Mouse (Mus musculus) hindbrain, embryonic 10.5 days (tissue): ENCODE results near the gene Spast. TPM values are rescaled to one million over a fixed set of nuclear protein-coding genes. Genes with fewer than 3 reads are reported as not detected.
"Not testable (repeated sequence)": the region's sequence is repeated elsewhere in the genome, so short reads cannot be mapped to it uniquely, and the experiment has no call there.

Experiments
- DNase-seq: peaks from one replicate; pipeline ENCODE4 v3.0.0-alpha.2; 2017; ENCODE audit warnings: low spot score
- H3K27ac ChIP-seq: fragments of 300-500 bp; sonication (generic); 2 replicates; pipeline ENCODE4 v1.5.1; 2016; ENCODE audit warnings: mild to moderate bottlenecking, moderate library complexity
- H3K27me3 ChIP-seq: fragments of 300-500 bp; sonication (generic); 2 replicates; pipeline ENCODE4 v1.6.1; 2016; ENCODE audit warnings: mild to moderate bottlenecking; ENCODE audit not compliant: poor library complexity, insufficient read depth, severe bottlenecking
- H3K36me3 ChIP-seq: fragments of 300-500 bp; sonication (generic); 2 replicates; pipeline ENCODE4 v1.6.1; 2016; ENCODE audit warnings: mild to moderate bottlenecking, moderate library complexity
- H3K4me1 ChIP-seq: fragments of 300-500 bp; sonication (generic); replicated peaks from 2 replicates; pipeline ENCODE4 v1.6.1; 2016; ENCODE audit warnings: mild to moderate bottlenecking
- H3K4me3 ChIP-seq: fragments of 300-500 bp; sonication (generic); 2 replicates; pipeline ENCODE4 v1.5.1; 2016; ENCODE audit warnings: mild to moderate bottlenecking, moderate library complexity
- H3K9me3 ChIP-seq: fragments of 300-500 bp; sonication (generic); 2 replicates; pipeline ENCODE4 v1.6.1; 2016; ENCODE audit warnings: mild to moderate bottlenecking, moderate library complexity
- WGBS: fragments of 180-500 bp; shearing (Covaris S2); methylation state at CpG from one replicate; pipeline ENCODE4 v1.1.7; 2016; 5-methylcytosine and 5-hydroxymethylcytosine counted together
- polyA plus RNA-seq: library from polyadenylated mRNA; unstranded; fragments of >200 nt; fragmentation: Nextera tagmentation; extraction: Ambion mirVana; gene quantifications from 2 replicates; pipeline ENCODE4 v1.2.1, GENCODE M21; 2016

The Spast gene
- 16.4 and 16.8 TPM in 2 replicates for polyA plus RNA-seq

DNA sequence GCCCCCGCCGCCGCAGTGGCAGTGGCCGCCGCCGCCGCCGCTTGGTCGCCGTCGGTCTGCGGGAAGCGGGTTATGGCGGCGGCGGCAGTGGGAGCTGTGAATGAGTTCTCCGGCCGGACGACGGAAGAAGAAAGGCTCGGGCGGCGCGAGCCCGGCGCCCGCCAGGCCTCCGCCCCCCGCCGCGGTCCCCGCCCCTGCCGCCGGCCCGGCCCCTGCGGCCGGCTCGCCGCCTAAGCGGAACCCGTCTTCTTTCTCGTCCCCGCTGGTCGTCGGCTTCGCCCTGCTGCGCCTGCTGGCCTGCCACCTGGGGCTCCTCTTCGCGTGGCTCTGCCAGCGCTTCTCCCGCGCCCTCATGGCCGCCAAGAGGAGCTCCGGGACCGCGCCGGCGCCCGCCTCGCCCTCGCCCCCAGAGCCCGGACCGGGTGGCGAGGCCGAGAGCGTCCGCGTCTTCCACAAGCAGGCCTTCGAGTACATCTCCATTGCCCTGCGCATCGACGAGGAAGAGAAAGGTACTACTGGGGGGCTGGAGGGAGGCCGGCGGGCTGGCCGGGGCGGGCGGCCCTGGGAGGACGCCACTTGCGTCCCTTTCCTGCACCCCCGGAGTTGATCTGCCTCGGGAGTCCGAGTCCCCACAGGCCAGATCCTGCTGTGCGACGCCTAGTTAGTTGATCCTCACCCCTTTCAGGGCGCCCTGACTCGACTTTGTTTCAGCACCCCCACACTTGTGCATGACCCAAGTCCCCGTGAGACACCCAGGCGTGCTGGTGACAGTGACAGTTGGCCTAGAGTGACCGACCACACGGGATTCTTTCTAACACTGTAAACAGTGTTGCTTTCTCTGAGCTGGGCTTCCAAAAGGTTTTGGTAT, at the start of gene Spast:
Spast (plus strand) TSS at position 51 of the 868 bp plus-strand sequence.
- H3K27ac ChIP-seq: peak within 1 kb of the TSS; percentile 97
- H3K9me3 ChIP-seq: no peaks in the 10 kb centered on the region
- peaks cover 16% of the 10 kb centered on the region for H3K36me3 ChIP-seq
- under 1% methylated on average over 90 of the region's 90 CpGs for WGBS
- H3K27me3 ChIP-seq: no peaks in the 10 kb centered on the region
- no peak for DNase-seq
- peak within 1 kb of the TSS; percentile 76 for H3K4me3 ChIP-seq
- H3K4me1 ChIP-seq: peaks cover 37% of the 10 kb centered on the region

DNA sequence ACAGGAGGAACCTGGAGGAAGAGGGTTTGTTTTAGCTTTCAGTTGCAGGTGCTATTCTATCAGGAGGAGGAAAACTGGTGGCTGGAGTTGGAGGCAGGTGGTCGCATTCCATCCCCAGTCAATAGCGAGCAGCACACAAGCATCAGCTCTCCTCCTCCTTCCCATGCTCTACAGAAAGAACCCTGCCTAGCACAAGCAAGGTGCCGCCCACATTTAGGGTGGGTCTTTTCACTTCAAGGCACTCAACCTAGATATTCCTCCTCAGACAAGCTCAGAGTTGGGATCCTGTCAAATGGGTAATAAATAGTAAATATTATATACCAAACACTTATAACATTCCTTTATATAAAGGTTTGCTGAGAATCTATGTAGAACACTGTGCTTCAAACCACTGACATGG, 48.6 kb upstream of the Spast start:
- no peaks in the 10 kb centered on the region for H3K27me3 ChIP-seq
- peaks cover 27% of the 10 kb centered on the region for H3K4me1 ChIP-seq
- no peak overlapping the region for H3K4me3 ChIP-seq
- peaks cover 26% of the 10 kb centered on the region for H3K36me3 ChIP-seq
- 83% methylated on average over 3 of the region's 3 CpGs for WGBS
- no peak overlapping the region for H3K27ac ChIP-seq
- peaks cover 5% of the 10 kb centered on the region; the same call in 1 of the 2 replicates for H3K9me3 ChIP-seq
- DNase-seq: no peak

DNA sequence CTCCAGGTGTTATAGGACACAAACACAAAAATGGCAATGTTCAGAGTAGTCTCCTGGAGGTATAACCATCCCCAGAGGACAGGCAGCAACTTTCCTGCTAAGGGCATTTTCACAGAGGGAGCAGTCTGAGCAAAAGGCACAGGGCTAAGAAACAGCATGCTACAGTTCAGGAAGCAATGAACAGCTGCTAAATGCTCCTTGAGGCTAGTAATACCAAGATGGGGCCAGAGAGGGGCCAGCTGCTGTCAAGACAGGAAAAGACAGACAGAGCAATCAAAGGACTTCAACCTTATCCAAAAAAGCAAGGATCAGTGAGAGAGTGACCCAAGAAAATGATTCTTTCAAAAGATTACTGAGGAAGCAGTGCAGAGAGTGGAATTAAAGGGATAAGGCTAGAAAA, 47.9 kb upstream of the Spast start:
- DNase-seq: no peak
- Histone ChIP-seq H3K27me3 (no peaks in the 10 kb centered on the region), H3K27ac (no peak overlapping the region), H3K4me3 (no peak overlapping the region), H3K4me1 (peaks cover 27% of the 10 kb centered on the region), H3K36me3 (peaks cover 24% of the 10 kb centered on the region), H3K9me3 (peaks cover 5% of the 10 kb centered on the region; the same call in 1 of the 2 replicates)

DNA sequence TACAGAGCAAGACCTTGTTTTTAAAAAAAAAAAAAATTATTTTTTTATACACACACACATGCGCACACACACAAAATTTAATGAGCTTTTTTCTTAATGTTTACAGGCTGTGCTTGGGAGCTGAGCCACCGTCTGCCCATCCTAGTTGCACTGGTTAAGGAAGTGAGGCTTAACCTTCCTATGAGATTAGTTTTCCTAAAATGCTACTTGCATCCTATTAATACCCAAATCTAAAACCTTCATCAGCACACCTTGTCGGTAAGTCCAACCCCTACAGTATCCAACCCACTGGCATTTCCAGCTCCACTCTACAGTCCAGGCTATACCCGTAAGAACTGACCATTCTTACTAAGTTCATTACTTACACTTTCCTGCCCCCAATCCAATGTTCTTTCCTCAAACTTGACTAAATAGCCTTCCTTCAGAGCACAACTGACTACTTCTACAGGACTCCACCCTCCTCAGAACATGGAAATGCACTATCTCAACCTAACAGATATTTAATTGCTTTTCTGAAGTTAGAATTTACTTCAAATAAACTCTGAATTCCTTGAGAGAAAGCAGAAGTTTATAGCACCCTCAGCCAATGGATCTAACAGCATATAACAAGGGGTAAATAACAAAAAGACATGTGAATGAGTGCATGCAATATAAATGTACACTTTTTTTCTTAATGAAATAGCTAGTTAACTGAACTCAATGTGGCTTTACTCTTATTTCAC, 47.0 kb upstream of the Spast start:
- Histone ChIP-seq H3K36me3 (peaks cover 24% of the 10 kb centered on the region), H3K27me3 (no peaks in the 10 kb centered on the region), H3K9me3 (peaks cover 5% of the 10 kb centered on the region; the same call in 1 of the 2 replicates), H3K4me1 (peaks cover 27% of the 10 kb centered on the region), H3K4me3 (no peak overlapping the region), H3K27ac (no peak overlapping the region)
- DNase-seq: no peak
- WGBS: 91% methylated on average over 4 of the region's 4 CpGs

DNA sequence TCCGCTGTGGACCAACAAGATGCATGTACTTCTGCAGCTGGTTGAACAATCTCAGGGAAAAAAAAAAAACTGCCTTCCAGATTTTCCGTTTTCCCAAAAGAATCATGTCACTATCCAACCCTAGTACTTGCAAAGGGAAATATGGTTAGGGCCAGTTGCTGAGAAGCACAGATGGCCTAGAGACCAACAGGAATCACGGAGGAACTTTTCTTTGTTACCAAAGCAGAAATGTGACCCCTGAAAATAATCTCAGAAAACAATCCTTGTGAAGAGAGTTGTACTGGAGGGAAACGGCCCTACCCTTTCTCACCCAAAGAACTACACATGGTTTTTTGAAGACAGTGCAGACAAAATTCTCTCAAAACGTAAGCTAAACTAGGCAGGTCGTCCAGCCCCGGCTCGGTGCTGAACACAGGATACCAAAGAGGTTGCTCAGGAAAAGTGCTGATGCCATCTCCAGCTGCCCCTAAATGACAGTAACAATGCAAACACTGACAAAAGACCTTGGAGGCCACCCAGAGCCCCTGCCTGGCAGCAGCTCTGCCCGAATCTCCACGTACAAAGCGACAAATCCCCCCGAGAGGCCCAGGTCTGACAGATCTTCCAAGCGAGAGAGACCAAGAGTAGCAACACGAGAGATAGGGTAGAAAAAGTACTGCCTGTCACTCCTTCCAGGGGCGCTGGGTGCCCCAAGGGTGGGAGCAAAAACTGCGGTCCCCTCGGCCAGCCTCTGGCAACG, 44.9 kb upstream of the Spast start:
- WGBS: 2% methylated on average over 18 of the region's 18 CpGs

DNA sequence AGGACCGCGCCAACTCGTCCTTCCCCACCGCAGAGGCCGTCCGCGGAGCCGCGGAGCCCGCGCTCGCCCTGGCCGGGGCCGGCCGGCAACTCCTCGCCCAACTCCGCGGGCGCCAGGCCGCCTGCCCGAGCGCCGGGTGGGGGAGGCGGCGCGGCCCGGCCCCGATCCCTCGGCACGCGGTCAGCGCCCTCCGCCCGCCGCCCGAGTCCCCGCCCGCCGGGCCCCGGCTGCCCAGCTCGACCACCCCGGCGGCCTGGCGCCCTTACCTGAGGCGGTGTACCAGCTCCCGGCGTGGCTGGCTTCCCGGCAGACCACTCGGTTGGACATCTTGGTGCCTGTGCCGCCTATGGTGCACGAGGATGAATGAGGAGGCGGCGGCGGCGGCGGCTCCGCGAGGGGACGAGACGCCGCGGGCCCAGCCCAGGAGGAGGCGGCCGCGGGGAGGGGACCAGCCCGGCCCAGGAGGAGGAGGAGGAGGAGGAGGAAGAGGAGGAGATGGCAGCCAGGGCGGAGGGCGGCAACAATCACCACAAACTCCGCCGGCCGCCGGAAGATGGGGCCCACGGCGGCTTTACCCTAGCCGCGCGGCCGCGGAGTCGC, 44.3 kb upstream of the Spast start:
- Histone ChIP-seq H3K4me1 (peaks cover 27% of the 10 kb centered on the region), H3K36me3 (peaks cover 24% of the 10 kb centered on the region), H3K4me3 (peak overlapping the region; percentile 87), H3K9me3 (no peaks in the 10 kb centered on the region), H3K27ac (peak overlapping the region; percentile 98), H3K27me3 (no peaks in the 10 kb centered on the region)
- peak; percentile 82 for DNase-seq
- WGBS: under 1% methylated on average over 77 of the region's 80 CpGs

More for the DNA sequence above, 44.9 kb upstream of the Spast start:
- peak overlapping the region; percentile 98 for H3K27ac ChIP-seq
- H3K27me3 ChIP-seq: no peaks in the 10 kb centered on the region
- H3K36me3 ChIP-seq: peaks cover 21% of the 10 kb centered on the region
- peak overlapping the region; percentile 87 for H3K4me3 ChIP-seq
- peaks cover 27% of the 10 kb centered on the region for H3K4me1 ChIP-seq
- DNase-seq: peak; percentile 60
- H3K9me3 ChIP-seq: no peaks in the 10 kb centered on the region

DNA sequence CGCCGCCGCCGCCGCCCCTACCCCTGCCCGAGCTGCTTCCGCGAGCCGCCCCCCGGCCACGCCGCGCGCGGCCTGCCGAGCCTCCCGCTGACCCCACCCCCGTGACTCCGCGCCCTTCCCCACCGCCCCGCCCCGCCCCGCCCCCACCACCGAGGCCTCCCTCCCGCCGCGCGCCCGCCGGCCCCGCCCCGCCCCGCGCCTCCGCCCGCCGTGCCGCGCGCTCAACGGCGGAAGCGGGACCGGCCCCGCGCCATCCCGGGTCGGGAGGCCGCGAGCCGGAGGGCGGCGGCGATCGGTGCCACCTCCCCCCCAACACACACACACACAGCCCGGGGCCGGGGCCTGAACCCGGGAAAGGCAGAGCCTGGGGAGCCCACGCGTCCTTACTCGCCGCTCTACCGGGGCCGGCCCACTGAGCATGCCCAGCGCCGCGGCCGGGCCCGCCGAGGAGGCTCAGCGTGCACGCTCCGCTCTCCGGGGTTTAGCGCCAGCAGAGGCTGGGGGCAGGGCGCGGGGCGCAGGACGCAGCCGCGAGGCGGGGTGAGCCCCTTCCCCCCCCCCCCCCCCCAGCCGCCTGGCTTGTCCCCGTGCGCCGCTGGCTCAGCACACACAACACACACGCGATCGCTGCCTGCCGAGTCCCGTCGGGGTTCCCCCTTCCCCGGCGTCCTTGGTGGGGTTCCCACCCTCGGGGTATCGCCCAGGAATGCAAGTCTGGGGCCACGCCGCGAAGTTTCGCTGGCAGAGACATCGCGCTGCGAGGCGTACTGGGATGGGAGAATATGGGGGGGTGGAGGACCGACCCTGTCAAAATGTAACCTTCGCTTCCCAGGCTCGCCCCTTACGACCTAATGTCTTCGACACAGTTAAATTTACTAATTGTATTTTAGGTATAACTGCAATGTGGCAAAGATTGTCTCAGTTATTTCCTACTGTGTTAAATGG, 43.5 kb upstream of the Spast start, which contains the start of gene Memo1:
Memo1 (minus strand) TSS at position 496 of the 945 bp plus-strand sequence.
- peaks cover 27% of the 10 kb centered on the region for H3K4me1 ChIP-seq
- H3K4me3 ChIP-seq: peak within 1 kb of the TSS; percentile 87
- no peaks in the 10 kb centered on the region for H3K27me3 ChIP-seq
- peaks cover 27% of the 10 kb centered on the region for H3K36me3 ChIP-seq
- WGBS: under 1% methylated on average over 86 of the region's 110 CpGs
- DNase-seq: peak; percentile 84
- H3K9me3 ChIP-seq: no peaks in the 10 kb centered on the region
- peak within 1 kb of the TSS; percentile 98 for H3K27ac ChIP-seq

DNA sequence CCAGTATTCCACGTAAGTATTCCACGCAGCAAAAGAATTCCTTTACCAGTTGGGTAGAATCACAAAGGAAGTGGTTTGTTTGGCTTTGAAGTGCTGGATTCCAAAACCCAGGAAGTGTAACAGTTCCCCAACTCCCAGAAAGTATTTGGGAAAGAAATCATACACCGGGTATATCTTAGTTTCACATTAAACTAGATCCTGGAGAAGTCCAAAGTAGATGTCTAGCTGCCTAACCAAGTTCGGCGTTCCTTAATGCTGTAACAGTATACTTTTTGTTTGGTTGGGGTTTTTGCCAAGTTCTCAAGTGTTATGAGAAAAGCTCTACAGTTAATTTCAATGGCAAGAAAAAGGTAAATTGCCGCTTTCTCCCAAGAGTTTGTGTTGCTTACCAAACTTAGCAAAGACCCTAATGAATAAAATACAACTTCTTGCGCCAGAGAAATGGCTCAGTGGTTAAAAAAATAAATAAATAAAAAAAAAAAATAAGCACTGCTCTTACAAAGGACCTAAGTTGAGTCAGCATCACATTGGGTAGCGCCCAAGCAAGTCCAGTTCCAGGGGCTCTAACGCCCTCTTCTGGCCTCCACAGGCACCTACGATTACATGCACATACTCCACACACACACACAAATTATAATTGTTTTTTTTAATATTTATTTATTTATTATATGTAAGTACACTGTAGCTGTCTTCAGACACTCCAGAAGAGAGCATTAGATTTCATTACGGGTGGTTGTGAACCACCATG, 42.5 kb upstream of the Spast start:
- no peak for DNase-seq
- peak overlapping the region; percentile 98 for H3K27ac ChIP-seq
- WGBS: 50% methylated on average over 11 of the region's 11 CpGs

DNA sequence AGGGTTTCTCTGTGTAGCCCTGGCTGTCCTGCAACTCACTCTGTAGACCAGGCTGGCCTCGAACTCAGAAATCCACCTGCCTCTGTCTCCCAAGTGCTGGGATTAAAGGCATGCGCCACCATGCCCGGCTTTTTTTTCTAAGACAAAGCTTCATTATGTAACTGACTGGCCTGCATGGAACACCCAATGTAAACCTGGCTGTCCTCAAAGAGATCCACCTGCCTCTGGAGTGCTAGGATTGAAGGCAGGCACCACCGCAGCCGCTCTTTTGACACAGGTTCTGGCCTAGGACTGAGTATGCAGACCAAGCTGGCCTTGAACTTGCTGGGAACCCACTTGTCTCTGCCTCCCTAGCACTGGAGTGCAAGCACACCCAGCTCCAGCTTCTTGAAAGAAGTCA, 41.8 kb upstream of the Spast start:
- peaks cover 43% of the 10 kb centered on the region for H3K36me3 ChIP-seq
- not testable (repeated sequence) for H3K9me3 ChIP-seq, H3K27ac ChIP-seq, H3K27me3 ChIP-seq, DNase-seq, H3K4me3 ChIP-seq
- 93% methylated on average over 5 of the region's 5 CpGs for WGBS
- peaks cover 17% of the 10 kb centered on the region for H3K4me1 ChIP-seq

More for the DNA sequence above, 42.5 kb upstream of the Spast start:
- peak overlapping the region; percentile 87 for H3K4me3 ChIP-seq
- H3K4me1 ChIP-seq: peaks cover 21% of the 10 kb centered on the region
- no peaks in the 10 kb centered on the region for H3K9me3 ChIP-seq
- peaks cover 36% of the 10 kb centered on the region for H3K36me3 ChIP-seq
- H3K27me3 ChIP-seq: no peaks in the 10 kb centered on the region

DNA sequence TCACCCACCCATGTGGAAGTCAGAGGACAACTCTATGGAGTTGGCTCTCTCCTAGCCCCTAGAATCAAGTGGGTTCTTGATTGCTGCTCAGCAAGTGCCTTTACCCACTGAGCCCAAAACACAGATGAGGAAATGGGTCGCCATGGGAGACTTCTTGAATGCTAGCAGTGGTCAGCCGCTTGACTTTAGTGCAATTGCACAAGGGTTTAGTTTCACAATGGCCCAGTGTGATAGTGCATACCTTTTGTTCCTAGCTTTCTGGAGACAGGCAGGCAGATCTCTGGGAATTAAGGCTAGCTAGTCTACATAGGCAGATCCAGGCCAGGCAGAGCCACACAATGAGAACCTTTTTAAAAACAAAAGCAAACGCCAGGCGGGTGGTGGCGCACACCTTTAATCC, 38.7 kb upstream of the Spast start:
- Histone ChIP-seq H3K9me3 (no peaks in the 10 kb centered on the region), H3K4me3 (no peak overlapping the region), H3K4me1 (no peaks in the 10 kb centered on the region; the same call in 1 of the 2 replicates), H3K36me3 (peaks cover 66% of the 10 kb centered on the region), H3K27me3 (no peaks in the 10 kb centered on the region), H3K27ac (no peak overlapping the region)
- DNase-seq: no peak
- 87% methylated on average over 5 of the region's 5 CpGs for WGBS

DNA sequence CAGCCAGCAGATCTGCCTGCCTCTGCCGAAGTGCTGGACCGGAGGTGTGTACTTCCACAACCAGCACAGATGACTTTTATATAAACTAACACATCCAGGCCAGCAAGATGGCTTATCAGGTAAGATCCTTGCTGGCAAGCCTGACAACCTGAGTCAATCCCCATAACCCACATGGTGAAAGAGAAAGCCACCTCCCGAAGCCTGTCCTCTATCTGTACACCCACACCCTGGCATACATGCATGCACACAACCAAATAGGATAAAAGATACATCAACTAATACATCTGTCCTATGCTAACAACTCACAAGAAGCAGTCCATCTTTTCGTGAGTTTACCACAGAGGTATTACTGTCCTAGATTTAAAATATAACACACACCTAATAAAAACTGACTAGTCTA, 34.7 kb upstream of the Spast start:
- Histone ChIP-seq H3K4me1 (no peaks in the 10 kb centered on the region), H3K9me3 (no peaks in the 10 kb centered on the region), H3K4me3 (no peak overlapping the region), H3K27ac (no peak overlapping the region), H3K36me3 (peaks cover 89% of the 10 kb centered on the region), H3K27me3 (no peaks in the 10 kb centered on the region)
- WGBS: 94% methylated on average over 4 of the region's 4 CpGs
- no peak for DNase-seq
